ENCODE assay signal across 33 mouse cellular contexts in genomic region chr16:43690912-43691311, GRCm38 (mm10). TPM values are rescaled to one million over a fixed set of nuclear protein-coding genes. Genes with fewer than 3 reads are reported as not detected.
"Had no signal": no experiment of that assay in that cellular context is flagged by ENCODE, and none has a peak within 500 bp of the region (broad histone marks: within the 10 kb centered on the region; RNA-seq: fewer than 3 reads in every experiment).

No protein-coding gene starts in this region.

- DNase-seq: kidney, adult 2 months; kidney, postnatal 25 days; layer of hippocampus, postnatal 36 days; liver, embryonic 13.5 days; lung, adult 2 months; lung, postnatal 14 days; lung, postnatal 4 days; retina, postnatal 1 day; right cerebral cortex, postnatal 14 days; thymus, adult 2 months; thymus, postnatal 14 days; thymus, postnatal 4 days had no signal

- H3K9ac ChIP-seq: liver, embryonic 13.5 days; midbrain, embryonic 12.5 days; midbrain, embryonic 15.5 days; neural tube, embryonic 13.5 days had no signal

- ATAC-seq: intestine, postnatal 0 days; midbrain, embryonic 15.5 days had no signal

- H3K36me3 ChIP-seq: liver, embryonic 13.5 days; midbrain, embryonic 12.5 days; midbrain, embryonic 15.5 days; neural tube, embryonic 13.5 days had no signal

- H3K4me1 ChIP-seq: liver, embryonic 13.5 days; midbrain, embryonic 12.5 days; midbrain, embryonic 15.5 days; neural tube, embryonic 13.5 days had no signal

- H3K27me3 ChIP-seq: liver, embryonic 13.5 days; midbrain, embryonic 12.5 days; midbrain, embryonic 15.5 days; neural tube, embryonic 13.5 days had no signal

- H3K27ac ChIP-seq: kidney, postnatal 0 days; left cerebral cortex, adult 2 months; liver, embryonic 13.5 days; midbrain, embryonic 12.5 days; midbrain, embryonic 15.5 days; neural tube, embryonic 13.5 days had no signal

- H3K9me3 ChIP-seq: liver, embryonic 13.5 days; midbrain, embryonic 12.5 days; midbrain, embryonic 15.5 days; neural tube, embryonic 13.5 days had no signal

- H3K4me2 ChIP-seq: liver, embryonic 13.5 days; midbrain, embryonic 12.5 days; midbrain, embryonic 15.5 days; neural tube, embryonic 13.5 days had no signal

- H3K4me3 ChIP-seq: left cerebral cortex, adult 2 months; liver, embryonic 13.5 days; midbrain, embryonic 12.5 days; midbrain, embryonic 15.5 days; myocyte; neural tube, embryonic 13.5 days had no signal

RNA-seq across cellular contexts. Expression of gene Tigit, which starts 27.0 kb away (rescaled TPM):
- total RNA-seq: layer of hippocampus, adult 8-10 months; layer of hippocampus, postnatal 36 days; left cerebral cortex, adult 2 months; left cerebral cortex, postnatal 10 days; left cerebral cortex, postnatal 36 days; liver, adult 2 months; megakaryocyte progenitor cell, adult 5-6 weeks; megakaryocyte-erythroid progenitor cell, adult 5-6 weeks; neutrophil, adult 5-6 weeks had no signal
- polyA plus RNA-seq: intestine, embryonic 14.5 days; intestine, postnatal 0 days; kidney, embryonic 14.5 days; kidney, postnatal 0 days; limb, embryonic 11.5 days; limb, embryonic 14.5 days; liver, embryonic 13.5 days; liver, embryonic 16.5 days; lung, embryonic 16.5 days; midbrain, embryonic 15.5 days; neural tube, embryonic 13.5 days; stomach, embryonic 16.5 days had no signal
